Mouse (Mus musculus): ENCODE results near the gene Plcg1.

The Plcg1 gene

GRCm38 (mm10) chr2:160735706-160736310, 4.7 kb downstream of the Plcg1 start:
- no peak for ATAC-seq (ENCODE audit: low TSS enrichment)

GRCm38 (mm10) chr2:160736466-160736865, 5.4 kb downstream of the Plcg1 start:
- no peak for ATAC-seq (ENCODE audit: low TSS enrichment)

- ATAC-seq (ENCODE audit: low TSS enrichment), result no peak
These were observed 7.3 kb downstream of the Plcg1 start for GRCm38 (mm10) chr2:160738354-160738753.

GRCm38 (mm10) chr2:160739647-160740356, 8.7 kb downstream of the Plcg1 start:
- no peak for ATAC-seq (ENCODE audit: low TSS enrichment)

GRCm38 (mm10) chr2:160740521-160741156, 9.5 kb downstream of the Plcg1 start:
- no peak for ATAC-seq (ENCODE audit: low TSS enrichment)

- ATAC-seq (ENCODE audit: low TSS enrichment), result no peak
These were observed 10.5 kb downstream of the Plcg1 start for GRCm38 (mm10) chr2:160741580-160741979.

- ATAC-seq (ENCODE audit: low TSS enrichment), result no peak
These were observed 11.1 kb downstream of the Plcg1 start for GRCm38 (mm10) chr2:160742161-160742609.

GRCm38 (mm10) chr2:160744040-160744822, 13.1 kb downstream of the Plcg1 start:
- 0 out of 2 replicates have a peak, but pooled peaks have one; percentile 7 for ATAC-seq (ENCODE audit: low TSS enrichment)

- ATAC-seq (ENCODE audit: low TSS enrichment), result no peak
These were observed 13.7 kb downstream of the Plcg1 start for GRCm38 (mm10) chr2:160744823-160745210.

GRCm38 (mm10) chr2:160745497-160745896, 14.4 kb downstream of the Plcg1 start:
- ATAC-seq (ENCODE audit: low TSS enrichment), result no peak

GRCm38 (mm10) chr2:160746637-160747036, 15.5 kb downstream of the Plcg1 start:
- no peak for ATAC-seq (ENCODE audit: low TSS enrichment)

GRCm38 (mm10) chr2:160747075-160747474, 16.0 kb downstream of the Plcg1 start:
- ATAC-seq (ENCODE audit: low TSS enrichment), result no peak

GRCm38 (mm10) chr2:160756583-160757203, 25.6 kb downstream of the Plcg1 start:
- no peak for ATAC-seq (ENCODE audit: low TSS enrichment)

GRCm38 (mm10) chr2:160760433-160761184, 29.5 kb downstream of the Plcg1 start:
- no peak for ATAC-seq (ENCODE audit: low TSS enrichment)

- ATAC-seq (ENCODE audit: low TSS enrichment), result no peak
These were observed 32.7 kb downstream of the Plcg1 start for GRCm38 (mm10) chr2:160763816-160764215.

- ATAC-seq (ENCODE audit: low TSS enrichment), result no peak
These were observed 33.3 kb downstream of the Plcg1 start for GRCm38 (mm10) chr2:160764386-160764785.

GRCm38 (mm10) chr2:160765096-160765495, 34.0 kb downstream of the Plcg1 start:
- ATAC-seq (ENCODE audit: low TSS enrichment), result no peak

- ATAC-seq (ENCODE audit: low TSS enrichment), result no peak
These were observed 35.3 kb downstream of the Plcg1 start for GRCm38 (mm10) chr2:160766371-160766771.

- ATAC-seq (ENCODE audit: low TSS enrichment), result no peak
These were observed 36.1 kb downstream of the Plcg1 start for GRCm38 (mm10) chr2:160767201-160767600.

GRCm38 (mm10) chr2:160768097-160768695, 37.1 kb downstream of the Plcg1 start:
- ATAC-seq (ENCODE audit: low TSS enrichment), result no peak

- no peak for ATAC-seq (ENCODE audit: low TSS enrichment)
These were observed 37.9 kb downstream of the Plcg1 start for GRCm38 (mm10) chr2:160768997-160769396.

Data from frontal cortex, adult (tissue).